Mouse (Mus musculus) midbrain, embryonic 12.5 days (tissue): ENCODE data around the gene Ndufs1. TPM values are rescaled to one million over a fixed set of nuclear protein-coding genes. Genes with fewer than 3 reads are reported as not detected.
"Not testable (repeated sequence)": the region's sequence is repeated elsewhere in the genome, so short reads cannot be mapped to it uniquely, and the experiment has no call there.

ENCODE experiments used
- ATAC-seq: fragments of 200-750 bp; cut with Nextera tagmentation; 2 replicates; pipeline ENCODE4 v1.8.0; 2017; ENCODE audit warnings: low read depth, moderate TSS enrichment, moderate library complexity; ENCODE audit not compliant: low FRiP score
- H3K27ac ChIP-seq: fragments of 300-500 bp; sonication (generic); replicated peaks from 2 replicates; pipeline ENCODE4 v1.5.1; 2016; ENCODE audit warnings: mild to moderate bottlenecking
- H3K27me3 ChIP-seq: fragments of 300-500 bp; sonication (generic); 2 replicates; pipeline ENCODE4 v1.6.1; 2016; ENCODE audit warnings: mild to moderate bottlenecking
- H3K36me3 ChIP-seq: fragments of 300-500 bp; sonication (generic); 2 replicates; pipeline ENCODE4 v1.6.1; 2016
- H3K4me1 ChIP-seq: fragments of 300-500 bp; sonication (generic); 2 replicates; pipeline ENCODE4 v1.6.1; 2016
- H3K4me2 ChIP-seq: fragments of 300-500 bp; sonication (generic); replicated peaks from 2 replicates; pipeline ENCODE4 v1.6.1; 2016; ENCODE audit warnings: mild to moderate bottlenecking, moderate library complexity
- H3K4me3 ChIP-seq: fragments of 300-500 bp; sonication (generic); 2 replicates; pipeline ENCODE4 v1.5.1; 2016; ENCODE audit warnings: mild to moderate bottlenecking
- H3K9ac ChIP-seq: fragments of 300-500 bp; sonication (generic); replicated peaks from 2 replicates; pipeline ENCODE4 v1.6.1; 2016; ENCODE audit warnings: mild to moderate bottlenecking, moderate library complexity
- H3K9me3 ChIP-seq: fragments of 300-500 bp; sonication (generic); 2 replicates; pipeline ENCODE4 v1.6.1; 2016; ENCODE audit warnings: mild to moderate bottlenecking
- WGBS: fragments of 180-500 bp; shearing (Covaris S2); methylation state at CpG from one replicate; pipeline ENCODE4 v1.1.7; 2016; 5-methylcytosine and 5-hydroxymethylcytosine counted together
- polyA plus RNA-seq: library from polyadenylated mRNA; unstranded; fragments of >200 nt; fragmentation: Nextera tagmentation; extraction: Ambion mirVana; gene quantifications from 2 replicates; pipeline ENCODE4 v1.2.1, GENCODE M21; 2016

Ndufs1 gene
- polyA plus RNA-seq, 1 experiment from 2014 or later = 133 TPM

GRCm38 (mm10) chr1:63203950-63204659, 27.5 kb upstream of the Ndufs1 start:
- Histone ChIP-seq H3K27ac (peak overlapping the region; percentile 90), H3K4me1 (peaks cover 26% of the 10 kb centered on the region), H3K27me3 (0 out of 2 replicates have a peak, but pooled peaks cover 3% of the 10 kb centered on the region), H3K36me3 (no peaks in the 10 kb centered on the region), H3K9me3 (peaks cover 7% of the 10 kb centered on the region), H3K4me3 (no peak overlapping the region), H3K4me2 (peak overlapping the region; percentile 16; the same call in 1 of the 2 replicates), H3K9ac (0 out of 2 replicates have a peak overlapping the region, but pooled peaks have one; percentile 20)
- WGBS = 3% methylated on average over 7 of the region's 7 CpGs
- peak; percentile 89 for ATAC-seq

- H3K27me3 ChIP-seq = 0 out of 2 replicates have a peak, but pooled peaks cover 3% of the 10 kb centered on the region
- no peak overlapping the region for H3K4me3 ChIP-seq
- WGBS = 68% methylated on average over 1 of the region's 1 CpGs
- 0 out of 2 replicates have a peak overlapping the region, but pooled peaks have one; percentile 20 for H3K9ac ChIP-seq
- H3K9me3 ChIP-seq = peaks cover 7% of the 10 kb centered on the region
- H3K4me1 ChIP-seq = peaks cover 26% of the 10 kb centered on the region
- 0 out of 2 replicates have a peak, but pooled peaks have one; percentile 31 for ATAC-seq
- no peaks in the 10 kb centered on the region for H3K36me3 ChIP-seq
- H3K27ac ChIP-seq = peak overlapping the region; percentile 90
- no peak overlapping the region for H3K4me2 ChIP-seq
Measured at GRCm38 (mm10) chr1:63203471-63203870, 26.8 kb upstream of the Ndufs1 start.

GRCm38 (mm10) chr1:63201672-63202071, 25.0 kb upstream of the Ndufs1 start:
- no peak overlapping the region for H3K4me3 ChIP-seq
- ATAC-seq = no peak

GRCm38 (mm10) chr1:63200322-63200721, 23.7 kb upstream of the Ndufs1 start:
- peaks cover 24% of the 10 kb centered on the region for H3K4me1 ChIP-seq
- peaks cover 7% of the 10 kb centered on the region for H3K9me3 ChIP-seq
- H3K27ac ChIP-seq = no peak overlapping the region
- no peaks in the 10 kb centered on the region for H3K27me3 ChIP-seq
- H3K9ac ChIP-seq = no peak overlapping the region
- no peak overlapping the region for H3K4me2 ChIP-seq
- ATAC-seq = no peak
- no peak overlapping the region for H3K4me3 ChIP-seq
- WGBS = 92% methylated on average over 18 of the region's 18 CpGs
- H3K36me3 ChIP-seq = no peaks in the 10 kb centered on the region

More at GRCm38 (mm10) chr1:63201672-63202071, 25.0 kb upstream of the Ndufs1 start:
- 86% methylated on average over 1 of the region's 1 CpGs for WGBS
- H3K9ac ChIP-seq = no peak overlapping the region
- peaks cover 26% of the 10 kb centered on the region for H3K4me1 ChIP-seq
- H3K27me3 ChIP-seq = no peaks in the 10 kb centered on the region
- H3K4me2 ChIP-seq = no peak overlapping the region
- no peak overlapping the region for H3K27ac ChIP-seq
- H3K36me3 ChIP-seq = no peaks in the 10 kb centered on the region
- peaks cover 7% of the 10 kb centered on the region for H3K9me3 ChIP-seq

GRCm38 (mm10) chr1:63199387-63199786, 22.8 kb upstream of the Ndufs1 start:
- no peak overlapping the region for H3K4me3 ChIP-seq
- H3K36me3 ChIP-seq = no peaks in the 10 kb centered on the region
- ATAC-seq = no peak
- H3K4me1 ChIP-seq = peaks cover 15% of the 10 kb centered on the region
- peaks cover 7% of the 10 kb centered on the region for H3K9me3 ChIP-seq
- no peaks in the 10 kb centered on the region for H3K27me3 ChIP-seq
- no peak overlapping the region for H3K4me2 ChIP-seq
- no peak overlapping the region for H3K9ac ChIP-seq
- WGBS = 96% methylated on average over 6 of the region's 6 CpGs
- H3K27ac ChIP-seq = no peak overlapping the region

- H3K9me3 ChIP-seq = peaks cover 7% of the 10 kb centered on the region
- H3K36me3 ChIP-seq = no peaks in the 10 kb centered on the region
- no peak overlapping the region for H3K4me3 ChIP-seq
- no peak overlapping the region for H3K9ac ChIP-seq
- H3K27ac ChIP-seq = no peak overlapping the region
- no peaks in the 10 kb centered on the region for H3K27me3 ChIP-seq
- no peak overlapping the region for H3K4me2 ChIP-seq
- no peak for ATAC-seq
- WGBS = 72% methylated on average over 5 of the region's 5 CpGs
- H3K4me1 ChIP-seq = no peaks in the 10 kb centered on the region
Measured at GRCm38 (mm10) chr1:63195848-63196512, 19.3 kb upstream of the Ndufs1 start.

GRCm38 (mm10) chr1:63192306-63193065, 15.9 kb upstream of the Ndufs1 start:
- Histone ChIP-seq H3K4me2 (no peak overlapping the region), H3K4me3 (no peak overlapping the region), H3K27me3 (no peaks in the 10 kb centered on the region), H3K36me3 (no peaks in the 10 kb centered on the region), H3K4me1 (no peaks in the 10 kb centered on the region), H3K27ac (no peak overlapping the region), H3K9me3 (no peaks in the 10 kb centered on the region), H3K9ac (no peak overlapping the region)
- 88% methylated on average over 11 of the region's 11 CpGs for WGBS
- ATAC-seq = no peak

GRCm38 (mm10) chr1:63190851-63191250, 14.2 kb upstream of the Ndufs1 start:
- Histone ChIP-seq H3K9me3 (no peaks in the 10 kb centered on the region), H3K4me2 (no peak overlapping the region), H3K9ac (no peak overlapping the region), H3K36me3 (no peaks in the 10 kb centered on the region), H3K27me3 (no peaks in the 10 kb centered on the region), H3K4me1 (no peaks in the 10 kb centered on the region), H3K27ac (no peak overlapping the region), H3K4me3 (no peak overlapping the region)
- WGBS = 85% methylated on average over 8 of the region's 8 CpGs
- ATAC-seq = no peak

- no peak overlapping the region for H3K9ac ChIP-seq
- no peak overlapping the region for H3K4me2 ChIP-seq
- H3K4me1 ChIP-seq = no peaks in the 10 kb centered on the region
- WGBS = 96% methylated on average over 3 of the region's 3 CpGs
- no peak overlapping the region for H3K4me3 ChIP-seq
- no peaks in the 10 kb centered on the region for H3K27me3 ChIP-seq
- H3K9me3 ChIP-seq = no peaks in the 10 kb centered on the region
- H3K27ac ChIP-seq = no peak overlapping the region
- no peaks in the 10 kb centered on the region for H3K36me3 ChIP-seq
- ATAC-seq = no peak
Measured at GRCm38 (mm10) chr1:63188536-63188935, 11.9 kb upstream of the Ndufs1 start.

- H3K4me2 ChIP-seq, H3K9ac ChIP-seq, H3K4me1 ChIP-seq, H3K9me3 ChIP-seq, H3K4me3 ChIP-seq, H3K27ac ChIP-seq, ATAC-seq, H3K27me3 ChIP-seq, H3K36me3 ChIP-seq: not testable (repeated sequence)
- WGBS = 95% methylated on average over 6 of the region's 6 CpGs
Measured at GRCm38 (mm10) chr1:63185430-63185829, 8.8 kb upstream of the Ndufs1 start.

GRCm38 (mm10) chr1:63182636-63183270, 6.1 kb upstream of the Ndufs1 start:
- H3K9ac ChIP-seq = no peak overlapping the region
- peaks cover 24% of the 10 kb centered on the region for H3K36me3 ChIP-seq
- no peak overlapping the region for H3K4me3 ChIP-seq
- 55% methylated on average over 10 of the region's 10 CpGs for WGBS
- H3K27ac ChIP-seq = 0 out of 2 replicates have a peak overlapping the region, but pooled peaks have one; percentile 10
- H3K27me3 ChIP-seq = no peaks in the 10 kb centered on the region
- ATAC-seq = no peak
- H3K4me2 ChIP-seq = no peak overlapping the region
- peaks cover 6% of the 10 kb centered on the region for H3K4me1 ChIP-seq
- no peaks in the 10 kb centered on the region for H3K9me3 ChIP-seq
